Mouse (Mus musculus): ENCODE measurements at regions not wholly inside any gene's neighbourhood (a gene's known extent, or its start where the extent isn't known, plus 50 kb on each side); places are given as distances from the start of the nearest gene placed in this dataset.

- DNase-seq = no peak
- intact Hi-C loops (cut with DNase I) = no loop called here
Measured at GRCm38 (mm10) chr7:70660162-70660561, 293.6 kb upstream of the Nr2f2 start.

DNA sequence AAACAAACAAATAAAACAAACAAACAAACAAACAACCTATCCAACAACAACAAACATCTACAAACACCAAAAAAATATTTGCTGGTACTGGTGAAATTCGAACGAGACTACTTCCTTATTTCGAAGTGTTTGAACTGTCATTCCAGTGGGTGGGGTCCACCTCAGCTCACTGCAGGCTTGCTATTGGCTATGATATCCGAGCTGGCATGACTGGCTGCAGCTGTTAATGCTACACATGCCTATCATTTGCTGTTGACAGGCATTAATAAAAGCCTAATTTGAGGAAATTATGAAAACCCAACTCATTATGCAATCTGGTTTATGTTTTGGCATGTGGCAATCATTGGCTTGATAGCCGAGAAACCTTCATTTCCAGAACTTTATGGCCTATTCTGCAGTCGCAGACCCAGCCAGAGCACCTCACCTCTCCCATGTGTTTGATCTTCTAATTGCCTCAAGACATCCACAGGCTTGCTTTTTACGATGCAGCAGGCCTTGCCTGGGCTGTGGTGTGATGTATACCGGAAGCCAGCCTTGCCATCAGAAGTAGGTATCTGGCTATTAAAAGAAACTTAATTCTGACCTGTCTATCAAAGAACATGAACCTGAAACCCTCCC lies 283.3 kb upstream of the Nr2f2 start:
- intact Hi-C loops (cut with DNase I) = no loop called here
- no peak for DNase-seq

DNA sequence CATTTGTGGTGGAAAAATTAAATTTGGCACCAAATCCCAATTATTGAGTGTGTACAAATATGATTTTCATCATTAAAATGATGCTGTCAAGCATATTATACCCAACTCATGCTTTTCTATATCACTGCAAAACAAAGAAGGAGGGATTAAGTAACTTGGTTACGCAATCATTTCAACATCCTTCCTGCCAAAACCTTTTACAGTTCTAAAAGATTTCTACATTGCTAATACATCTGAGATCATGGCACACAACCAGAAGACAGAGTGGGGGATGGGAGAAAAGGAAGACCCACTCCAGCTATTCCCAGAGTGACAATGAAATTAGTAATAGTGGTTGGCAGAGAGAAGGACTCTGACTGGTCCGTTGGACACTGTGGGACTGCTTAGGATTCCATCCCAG lies 280.3 kb upstream of the Nr2f2 start:
- intact Hi-C loops (cut with DNase I) = no loop called here

GRCm38 (mm10) chr7:70643694-70644301 lies 277.3 kb upstream of the Nr2f2 start:
- intact Hi-C loops (cut with DNase I) = no loop called here
- DNase-seq = no peak

More for the DNA sequence above, 280.3 kb upstream of the Nr2f2 start:
- no peak for DNase-seq

DNA sequence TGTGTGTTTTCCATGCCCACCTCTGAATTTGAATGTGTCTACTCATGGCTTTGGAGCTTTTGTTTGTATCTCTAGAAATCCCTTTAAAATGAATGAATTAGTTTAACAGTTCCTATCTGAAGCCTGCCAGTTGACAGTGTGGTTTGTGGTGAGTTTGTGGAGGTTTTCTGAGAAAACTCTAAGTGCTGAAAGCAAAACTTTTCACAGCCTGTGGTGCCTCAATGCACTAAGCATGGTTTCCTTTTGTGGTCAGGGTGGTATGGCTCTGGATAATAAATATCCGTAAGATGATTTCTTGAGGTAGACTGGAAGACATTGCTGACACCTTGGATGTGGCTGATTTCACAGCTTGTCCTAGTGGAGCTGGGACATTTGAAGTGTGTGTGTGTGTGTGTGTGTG lies 276.5 kb upstream of the Nr2f2 start:
- no peak for DNase-seq
- intact Hi-C loops (cut with DNase I) = no loop called here

- intact Hi-C loops (cut with DNase I) = no loop called here
- no peak for DNase-seq
Measured at GRCm38 (mm10) chr7:70641217-70641616, 274.7 kb upstream of the Nr2f2 start.

GRCm38 (mm10) chr7:70640574-70640973 lies 274.0 kb upstream of the Nr2f2 start:
- no peak for DNase-seq
- intact Hi-C loops (cut with DNase I) = no loop called here

DNA sequence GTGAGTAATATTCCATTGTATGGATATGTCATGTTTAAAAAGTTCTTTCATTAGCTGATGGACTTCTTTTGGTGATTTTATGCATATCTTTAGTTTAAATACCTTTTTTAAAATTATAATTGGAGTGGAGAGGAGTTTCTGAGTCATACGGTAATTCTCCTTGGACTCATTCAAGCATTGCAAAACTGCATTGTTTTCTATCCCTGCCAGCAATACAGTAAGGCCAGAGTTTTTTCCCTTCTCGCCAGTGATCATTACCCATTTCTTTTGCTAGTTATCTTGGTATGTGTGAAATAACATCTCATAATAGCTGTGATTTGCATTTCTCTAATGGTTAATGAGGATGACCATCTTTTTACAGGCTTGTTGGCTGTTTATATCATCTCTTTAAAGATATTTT lies 271.6 kb upstream of the Nr2f2 start:
- DNase-seq = no peak
- intact Hi-C loops (cut with DNase I) = no loop called here

DNA sequence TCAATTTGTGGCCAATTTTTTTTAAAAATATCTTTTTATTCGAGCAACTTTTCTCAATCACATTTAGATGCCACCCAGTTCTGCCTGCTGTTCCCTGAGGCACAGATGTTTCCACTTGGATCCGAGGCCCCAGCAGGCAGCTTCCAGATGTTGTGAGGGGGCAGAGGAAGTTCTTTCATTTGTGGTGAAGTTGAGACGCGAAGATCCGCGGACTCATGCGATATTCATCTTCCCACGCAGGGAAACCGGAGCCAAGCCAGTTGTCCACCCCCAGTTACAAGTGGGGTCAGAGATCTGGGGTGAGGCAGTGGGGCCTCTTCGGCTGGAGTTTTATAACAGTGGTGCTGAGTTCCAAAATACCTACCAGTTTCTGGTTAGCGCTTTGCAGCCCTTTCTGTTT lies 267.5 kb upstream of the Nr2f2 start:
- DNase-seq = no peak
- intact Hi-C loops (cut with DNase I) = no loop called here

DNA sequence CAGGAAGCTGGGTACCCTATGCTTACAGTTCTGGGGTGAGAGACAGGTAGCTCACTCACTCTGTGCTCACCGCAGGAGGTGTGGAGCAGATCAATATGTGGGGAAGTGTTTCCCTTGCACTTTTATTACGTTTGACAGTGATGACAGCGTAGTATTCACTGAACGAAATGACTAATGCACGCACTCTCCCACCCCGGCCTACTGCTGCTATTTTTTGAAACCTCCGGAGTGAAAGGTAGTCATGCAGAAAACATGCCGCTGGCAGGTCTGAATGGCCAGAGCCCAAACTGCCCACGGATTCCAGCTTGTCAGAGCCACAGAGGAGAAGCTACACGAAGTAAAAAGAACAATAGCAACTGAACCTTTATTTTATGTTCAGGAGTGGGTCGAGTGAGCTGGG lies 267.0 kb upstream of the Nr2f2 start:
- DNase-seq = no peak
- intact Hi-C loops (cut with DNase I) = no loop called here

DNA sequence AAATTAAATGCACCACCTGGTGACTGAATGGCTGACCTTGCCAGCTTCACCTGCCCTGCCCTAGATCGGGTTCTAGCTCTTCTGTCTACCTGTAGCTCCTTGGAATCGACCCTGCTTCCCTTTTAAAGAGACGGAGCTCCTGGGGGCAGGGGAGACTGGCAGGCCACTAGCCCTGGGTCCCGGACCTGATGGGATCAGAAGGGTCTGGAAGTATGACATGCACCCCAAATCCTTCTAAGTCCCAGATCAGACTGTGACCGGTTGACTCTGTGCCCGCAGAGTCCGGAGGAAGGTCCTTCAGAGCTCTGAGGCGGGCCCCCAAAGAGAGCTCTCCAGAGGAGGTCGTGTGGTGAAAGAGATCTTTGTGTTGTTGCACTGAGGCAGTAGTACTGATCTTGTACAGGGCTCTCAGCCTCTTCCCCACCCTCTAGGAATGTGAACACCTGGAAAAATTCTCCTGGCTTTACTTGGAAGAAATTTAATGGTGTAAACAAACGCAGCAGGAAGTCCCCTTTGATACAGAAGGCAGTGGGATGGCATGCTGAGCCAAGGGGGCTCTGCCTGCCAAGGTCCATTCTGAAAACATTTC lies 259.2 kb upstream of the Nr2f2 start:
- intact Hi-C loops (cut with DNase I) = loop anchor here (5.0 kb wide), 1 partner anchor 258 kb away; the partner anchor contains the start of gene Nr2f2
- no peak for DNase-seq

DNA sequence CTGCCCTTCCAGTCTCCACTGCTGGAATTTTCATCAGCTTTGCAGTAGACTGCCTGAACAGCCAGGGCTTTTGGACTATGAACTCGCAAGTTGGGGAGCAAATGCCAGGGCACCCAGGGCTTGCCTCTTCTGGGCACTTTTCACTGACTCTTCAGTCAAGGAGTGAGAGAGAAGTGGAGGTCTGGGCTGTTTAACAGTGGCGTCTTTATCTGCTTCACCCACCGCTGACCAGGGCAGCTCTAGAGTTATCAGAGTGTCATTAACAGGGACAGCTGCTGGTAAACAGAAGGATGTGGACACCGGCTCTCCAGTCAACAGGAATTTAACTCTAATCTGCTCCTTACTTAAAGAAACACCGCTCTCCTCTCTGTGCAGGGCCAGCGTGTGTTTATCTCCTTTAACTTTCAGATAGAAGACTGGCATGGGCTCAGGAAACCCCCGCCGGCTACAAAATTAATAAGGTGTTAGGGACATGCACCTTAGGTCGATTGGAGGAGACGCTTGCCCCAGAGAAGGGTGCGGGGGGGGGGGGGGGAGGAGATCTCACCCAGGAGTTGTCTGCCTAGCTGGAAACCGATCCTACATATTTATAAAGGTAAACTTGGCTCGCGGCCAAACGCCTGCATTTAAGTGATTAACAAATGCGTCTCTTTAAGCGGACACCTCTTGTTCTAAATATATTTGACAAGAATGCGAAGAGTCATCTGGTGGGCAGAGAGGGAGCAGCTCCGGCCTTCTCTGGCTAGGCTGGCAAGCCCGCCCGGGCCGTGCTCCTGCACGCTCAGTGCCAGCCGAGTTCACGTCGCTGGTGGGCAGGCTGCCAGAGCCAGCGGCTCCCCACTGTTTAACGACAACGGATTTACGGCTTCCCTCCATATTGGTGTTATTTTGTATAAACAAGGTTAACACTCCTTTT lies 258.4 kb upstream of the Nr2f2 start:
- peak; percentile 57 for DNase-seq
- intact Hi-C loops (cut with DNase I) = loop anchor here (5.0 kb wide), 1 partner anchor 258 kb away; the partner anchor contains the start of gene Nr2f2

DNA sequence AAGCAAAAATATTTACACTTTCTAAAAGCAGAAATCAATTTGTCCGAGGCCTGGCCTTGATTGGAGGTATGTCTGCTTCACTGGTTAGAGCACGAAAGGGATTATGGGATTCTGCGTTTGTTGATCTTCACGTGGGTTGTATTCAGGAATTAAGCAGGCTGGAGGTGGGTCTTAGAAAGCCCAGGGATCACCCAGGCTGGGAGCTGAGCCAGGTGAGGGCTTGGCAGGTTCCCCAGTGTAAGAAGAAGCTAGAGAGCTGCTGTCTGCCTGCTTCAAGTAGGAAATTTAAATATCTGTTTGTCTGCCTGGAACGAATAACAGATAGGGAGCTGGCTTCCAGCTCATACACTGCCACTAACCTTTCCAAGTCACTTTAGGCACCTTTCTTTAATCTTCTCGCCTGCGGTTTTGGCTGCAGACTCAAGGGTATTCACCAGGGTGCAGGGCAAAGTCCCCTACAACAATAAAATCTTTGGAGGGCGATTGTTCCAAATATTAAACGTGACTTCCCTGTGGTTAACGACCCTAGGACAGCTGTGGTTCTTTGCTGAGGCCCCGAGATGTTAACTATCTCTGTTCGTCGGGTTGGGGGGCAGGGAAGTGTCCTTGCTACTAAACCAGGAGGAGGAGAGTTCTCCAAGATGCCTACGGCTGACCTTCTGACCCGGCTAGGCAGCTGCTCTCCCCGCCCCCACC lies 257.6 kb upstream of the Nr2f2 start:
- intact Hi-C loops (cut with DNase I) = no loop called here
- DNase-seq = peak; percentile 52 to 61

DNA sequence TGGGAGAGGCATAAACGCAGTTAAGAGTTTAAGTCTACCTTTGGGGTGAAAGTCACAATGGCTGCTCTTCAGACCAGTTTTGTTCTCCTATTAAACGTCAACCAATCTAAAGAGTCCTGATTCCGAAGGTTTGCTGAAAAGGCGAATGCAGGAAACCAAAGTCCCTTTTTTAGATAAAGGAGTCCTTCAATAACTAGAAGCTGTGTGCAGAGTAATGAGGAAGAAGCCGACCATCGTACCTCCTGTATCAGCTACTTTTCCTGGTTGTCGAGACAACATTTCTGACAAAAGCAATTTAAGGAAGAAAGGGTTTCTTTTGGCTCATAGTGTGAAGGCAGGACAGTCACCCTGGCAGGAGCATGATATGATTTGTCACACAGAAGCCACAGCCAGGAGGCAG lies 252.9 kb upstream of the Nr2f2 start:
- DNase-seq = no peak
- intact Hi-C loops (cut with DNase I) = no loop called here

DNA sequence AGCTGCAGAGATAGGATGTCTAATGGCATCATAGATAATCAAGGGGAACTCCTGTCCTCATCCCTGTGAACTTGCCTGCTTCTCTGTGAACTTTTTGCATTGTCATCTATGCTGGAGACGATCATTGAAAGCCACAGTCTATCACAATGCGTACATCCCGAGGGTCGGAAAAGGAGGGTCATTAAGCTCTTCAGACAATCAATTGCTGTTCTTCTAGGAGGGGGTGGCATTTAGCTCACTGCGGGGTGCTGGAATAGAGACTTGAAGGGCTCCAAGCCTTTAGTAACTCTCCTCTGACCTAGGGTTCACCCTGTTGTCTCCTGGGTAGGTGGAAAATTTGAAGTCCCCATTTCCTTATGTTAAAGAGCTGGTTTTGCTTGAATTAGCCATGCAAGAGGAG lies 251.7 kb upstream of the Nr2f2 start:
- intact Hi-C loops (cut with DNase I) = no loop called here
- DNase-seq = no peak

DNA sequence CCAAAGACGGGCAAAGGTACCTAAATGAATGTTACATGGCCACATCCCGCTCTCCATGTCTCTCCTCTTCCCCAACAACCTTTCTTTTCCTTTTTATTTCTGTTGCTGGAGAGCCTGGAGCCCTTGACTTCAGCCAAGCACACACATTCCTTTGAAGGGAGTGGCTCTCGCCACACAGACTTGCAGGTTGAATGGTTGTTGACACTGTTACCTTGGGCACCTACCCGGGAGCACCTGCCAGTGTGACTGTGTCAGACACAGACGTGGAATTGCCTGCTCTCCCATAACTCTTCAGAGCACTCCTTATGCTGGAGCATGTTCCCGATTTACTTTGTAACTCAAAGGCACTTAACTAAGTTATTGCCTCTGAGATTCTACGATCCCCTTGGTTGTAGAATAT lies 240.0 kb upstream of the Nr2f2 start:
- intact Hi-C loops (cut with DNase I) = no loop called here
- no peak for DNase-seq

GRCm38 (mm10) chr7:70604471-70605174 lies 238.1 kb upstream of the Nr2f2 start:
- DNase-seq = no peak
- intact Hi-C loops (cut with DNase I) = no loop called here

GRCm38 (mm10) chr7:70593027-70593426 lies 226.5 kb upstream of the Nr2f2 start:
- DNase-seq = no peak
- intact Hi-C loops (cut with DNase I) = no loop called here

GRCm38 (mm10) chr7:70591361-70592256 lies 225.1 kb upstream of the Nr2f2 start:
- intact Hi-C loops (cut with DNase I) = no loop called here
- DNase-seq = no peak
